Mouse (Mus musculus) brain, embryonic 14.5 days (tissue): ENCODE measurements at regions not wholly inside any gene's neighbourhood (a gene's known extent, or its start where the extent isn't known, plus 50 kb on each side); places are given as distances from the start of the nearest gene placed in this dataset.

Source experiments
- CTCF ChIP-seq: fragments of 200-500 bp; IDR thresholded peaks from 2 replicates; pipeline ENCODE4 v1.5.1; 2012; ENCODE audit warnings: inconsistent platforms, mild to moderate bottlenecking, moderate library complexity, borderline replicate concordance; ENCODE audit not compliant: insufficient read depth, insufficient read length; ENCODE audit errors: extremely low read depth
- POLR2A ChIP-seq: fragments of 200-500 bp; IDR thresholded peaks from 2 replicates; pipeline ENCODE4 v1.6.1; 2012; ENCODE audit warnings: mild to moderate bottlenecking, inconsistent platforms, borderline replicate concordance; ENCODE audit not compliant: poor library complexity, insufficient read depth, insufficient read length, severe bottlenecking; ENCODE audit errors: extremely low read depth

DNA sequence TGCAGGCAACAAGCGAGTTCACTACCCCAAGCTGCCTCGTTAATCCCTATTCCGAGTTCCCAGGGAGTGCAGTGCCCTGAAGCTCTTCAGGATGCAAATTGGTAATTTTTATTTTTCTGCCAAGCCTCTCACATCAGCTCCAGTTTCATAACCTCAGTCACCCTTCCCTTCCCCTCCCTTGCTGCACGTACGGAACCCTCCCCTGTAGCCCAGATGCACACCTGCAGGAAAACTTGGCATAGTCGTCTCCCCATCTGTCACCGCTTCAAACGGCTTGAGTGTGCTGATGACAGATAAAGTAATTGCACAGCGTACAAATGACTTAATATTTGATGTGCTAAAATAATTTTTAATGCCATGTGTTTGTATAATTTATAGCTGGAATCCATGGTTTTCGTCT is 119.7 kb upstream of the Tmem45b start:
- no peak for TF ChIP-seq POLR2A
- TF ChIP-seq CTCF, result no peak
